Mouse (Mus musculus) spleen, postnatal 14 days (tissue): ENCODE results near the gene Gm42517.
A peak's percentile ranks its signal among the peaks of the same experiment; 100 is the strongest.

Experiments
- DNase-seq, 2 experiments: peaks; one replicate each; pipeline ENCODE4 v3.0.0; 2021 to 2022; ENCODE audit warnings: low spot score in 2 of 2

The Gm42517 gene

GRCm38 (mm10) chr5:108349511-108350148 lies 18.1 kb downstream of the Gm42517 start:
- DNase-seq: no peak

- DNase-seq: no peak
Measured at GRCm38 (mm10) chr5:108347843-108348242, 19.9 kb downstream of the Gm42517 start.

- peak in 1 of 2 experiments; percentile 7 for DNase-seq
Measured at GRCm38 (mm10) chr5:108345313-108346071, 22.2 kb downstream of the Gm42517 start.

GRCm38 (mm10) chr5:108343680-108344170 lies 24.0 kb downstream of the Gm42517 start:
- DNase-seq: no peak

GRCm38 (mm10) chr5:108338049-108338448 lies 29.7 kb downstream of the Gm42517 start:
- no peak for DNase-seq

- no peak for DNase-seq
Measured at GRCm38 (mm10) chr5:108337385-108337784, 30.3 kb downstream of the Gm42517 start.

- no peak for DNase-seq
Measured at GRCm38 (mm10) chr5:108331051-108331450, 36.7 kb downstream of the Gm42517 start.
